In genomic region chr6:4557086-4557485, GRCm38 (mm10) we compare ENCODE assay signal across 9 mouse cellular contexts.
"Had no signal": no experiment of that assay in that cellular context is flagged by ENCODE, and none has a peak within 500 bp of the region (broad histone marks: within the 10 kb centered on the region; RNA-seq: fewer than 3 reads in every experiment).

No protein-coding gene starts in this region.

- H3K4me3 ChIP-seq: liver, embryonic 13.5 days; lung, embryonic 15.5 days; midbrain, embryonic 12.5 days; neural tube, embryonic 13.5 days; stomach, embryonic 15.5 days had no signal

- H3K4me2 ChIP-seq: midbrain, embryonic 12.5 days; stomach, embryonic 15.5 days had no signal

- H3K9me3 ChIP-seq: liver, embryonic 13.5 days; lung, embryonic 15.5 days; megakaryocyte, embryonic 14.5 days; midbrain, embryonic 12.5 days; neural tube, embryonic 13.5 days; stomach, embryonic 15.5 days had no signal

- DNase-seq: liver, embryonic 13.5 days; thymus, postnatal 25 days had no signal

- H3K36me3 ChIP-seq: liver, embryonic 13.5 days; lung, embryonic 15.5 days; midbrain, embryonic 12.5 days; neural tube, embryonic 13.5 days; stomach, embryonic 15.5 days had no signal

- H3K4me1 ChIP-seq: megakaryocyte, embryonic 14.5 days had no signal

- H3K27me3 ChIP-seq: liver, embryonic 13.5 days; lung, embryonic 15.5 days; midbrain, embryonic 12.5 days; stomach, embryonic 15.5 days had no signal

- H3K9ac ChIP-seq: liver, embryonic 13.5 days; liver, postnatal 0 days; lung, embryonic 15.5 days; midbrain, embryonic 12.5 days; neural tube, embryonic 13.5 days; stomach, embryonic 15.5 days had no signal

- H3K27ac ChIP-seq: liver, embryonic 13.5 days; lung, embryonic 15.5 days; macrophage; midbrain, embryonic 12.5 days; neural tube, embryonic 13.5 days; stomach, embryonic 15.5 days had no signal
